Mouse (Mus musculus) skeletal muscle tissue, adult 2 months (tissue): ENCODE results near the gene Entpd1.

ENCODE experiments used
- DNase-seq: peaks from one replicate; pipeline ENCODE4 v3.0.0-alpha.2; 2012; ENCODE audit warnings: low read depth, low spot score

Gene Entpd1

DNA sequence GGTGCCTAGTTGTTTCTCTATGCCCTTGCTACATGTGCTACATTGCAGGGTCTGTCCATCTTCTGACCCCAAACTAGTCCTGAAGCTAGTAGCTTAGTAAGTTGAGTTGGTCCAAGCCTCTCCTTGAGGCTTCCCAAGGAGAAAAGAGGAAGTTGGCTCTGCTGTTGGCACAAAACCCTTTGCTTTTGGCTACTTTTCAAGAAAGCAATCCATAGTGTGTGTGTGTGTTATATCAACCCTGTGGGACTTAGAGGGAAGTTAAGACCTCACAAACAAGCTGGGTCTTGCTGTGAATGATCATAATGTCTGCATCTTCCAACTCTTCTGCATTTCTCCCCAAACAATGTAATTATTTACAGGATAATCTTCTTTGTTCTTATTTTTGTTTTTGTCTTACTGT, 16.8 kb downstream of the Entpd1 start:
- no peak for DNase-seq

DNA sequence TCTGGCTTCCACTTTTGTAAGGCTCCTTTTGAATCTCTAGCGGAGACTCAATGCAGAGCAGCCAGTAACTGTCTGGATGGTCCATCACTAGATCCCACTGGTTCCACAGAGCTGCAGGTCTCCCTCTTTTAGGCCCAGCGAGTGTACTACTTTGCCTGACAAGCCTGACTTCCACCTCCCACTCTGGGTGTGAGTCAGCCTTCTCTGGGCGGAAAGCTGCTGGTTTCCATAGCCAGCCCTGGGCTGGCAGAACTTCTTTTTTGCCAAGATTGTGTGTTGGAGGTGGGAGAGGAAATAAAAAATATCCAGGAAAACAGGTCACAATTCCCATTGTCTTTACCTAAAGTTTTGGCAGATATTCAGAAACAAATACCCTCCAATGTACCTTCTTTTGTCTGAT, 17.9 kb downstream of the Entpd1 start:
- DNase-seq = no peak

DNA sequence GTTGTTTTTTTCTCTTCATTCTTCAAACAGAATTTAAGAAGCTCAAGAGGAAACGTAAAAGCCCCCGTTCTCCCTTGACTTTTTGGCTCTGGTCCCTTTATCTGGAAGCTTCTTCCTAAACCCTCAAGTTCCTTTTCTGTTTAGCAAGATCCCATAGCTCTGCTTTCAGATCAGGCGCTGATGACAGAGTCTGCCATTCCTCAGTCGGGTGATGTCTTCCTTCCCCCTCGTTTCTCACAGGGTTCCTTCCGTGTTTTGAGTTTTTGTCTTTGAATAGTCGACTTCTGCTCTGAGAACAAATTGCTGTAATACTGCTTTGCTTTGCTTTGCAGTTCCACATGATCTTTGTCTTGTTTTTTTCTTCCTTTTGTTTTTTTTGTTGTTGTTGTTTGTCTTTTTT, 18.4 kb downstream of the Entpd1 start:
- DNase-seq = peak; percentile 35

DNA sequence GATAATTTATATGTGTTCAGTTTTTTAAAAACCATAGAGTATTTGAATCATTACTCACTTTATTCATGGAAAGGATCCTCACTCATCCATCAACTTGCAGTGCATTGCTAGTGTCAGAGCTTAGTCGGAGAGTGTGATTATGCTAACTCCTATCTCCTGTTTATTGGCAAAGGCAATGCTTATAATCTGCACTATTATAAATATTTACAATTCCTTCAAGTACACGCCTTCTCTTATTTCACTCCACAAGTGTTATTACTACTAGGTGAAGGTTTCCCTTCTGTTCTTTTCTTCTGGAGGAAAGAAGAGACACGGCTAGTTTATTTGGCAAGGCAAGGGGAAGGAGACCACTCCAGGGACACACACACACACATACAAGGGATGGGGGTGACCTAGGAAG, 20.0 kb downstream of the Entpd1 start:
- DNase-seq = no peak

DNA sequence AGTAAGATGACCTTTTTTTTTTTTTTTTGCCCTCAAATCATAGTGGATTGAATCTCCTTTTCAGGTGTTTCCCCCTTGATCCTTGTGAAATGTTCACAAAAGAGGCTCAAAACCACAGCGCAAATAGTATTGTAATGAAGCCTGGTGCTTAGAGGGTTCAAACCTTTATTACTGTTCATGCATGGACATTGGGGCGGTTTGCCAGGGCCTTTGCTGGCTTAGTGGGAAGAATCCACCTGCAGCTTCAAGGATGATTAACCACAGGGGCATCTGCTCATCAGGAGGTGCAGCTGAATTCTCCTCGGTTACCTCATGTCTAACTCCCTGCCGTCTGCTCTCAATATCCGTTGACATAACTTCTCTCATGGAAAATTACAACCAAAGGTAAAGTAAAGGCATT, 20.5 kb downstream of the Entpd1 start:
- no peak for DNase-seq

DNA sequence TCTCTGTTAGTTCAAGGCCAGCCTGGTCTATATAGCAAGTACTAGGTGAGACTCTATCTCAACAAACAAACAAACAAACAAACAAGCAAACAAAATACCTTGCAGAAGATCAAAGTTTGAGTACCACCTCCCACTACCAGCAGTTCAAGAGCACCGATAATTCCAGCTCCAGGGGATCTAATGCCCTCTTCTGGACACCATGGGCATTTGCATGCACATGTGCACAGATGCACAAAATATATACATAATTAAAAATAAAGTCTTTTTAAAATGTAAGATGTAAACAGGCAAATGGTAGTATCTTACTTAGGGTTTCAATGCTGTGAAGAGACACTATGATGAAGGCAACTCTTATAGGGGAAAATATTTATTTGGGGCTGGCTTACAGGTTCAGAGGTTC, 21.0 kb downstream of the Entpd1 start:
- DNase-seq = no peak

DNA sequence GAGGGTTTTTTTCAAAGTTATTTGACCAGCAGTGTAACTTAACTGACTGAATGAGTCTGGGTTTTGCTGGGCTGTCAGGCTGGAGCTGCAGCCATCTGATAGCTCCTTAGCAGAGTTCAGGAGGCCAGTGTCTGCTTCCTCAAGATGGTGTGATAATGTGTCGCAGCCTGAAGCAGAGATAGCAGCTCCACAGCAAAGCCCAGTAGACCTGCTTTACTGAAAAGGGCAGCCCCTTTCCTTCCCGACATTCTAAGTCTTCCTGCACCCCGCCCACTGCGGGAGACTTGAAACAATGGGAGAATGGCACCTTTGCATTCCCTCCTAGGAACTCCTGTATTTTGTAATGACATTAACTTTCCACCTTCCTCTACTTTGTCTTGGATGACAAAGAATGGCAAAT, 24.9 kb downstream of the Entpd1 start:
- DNase-seq = peak; percentile 20

DNA sequence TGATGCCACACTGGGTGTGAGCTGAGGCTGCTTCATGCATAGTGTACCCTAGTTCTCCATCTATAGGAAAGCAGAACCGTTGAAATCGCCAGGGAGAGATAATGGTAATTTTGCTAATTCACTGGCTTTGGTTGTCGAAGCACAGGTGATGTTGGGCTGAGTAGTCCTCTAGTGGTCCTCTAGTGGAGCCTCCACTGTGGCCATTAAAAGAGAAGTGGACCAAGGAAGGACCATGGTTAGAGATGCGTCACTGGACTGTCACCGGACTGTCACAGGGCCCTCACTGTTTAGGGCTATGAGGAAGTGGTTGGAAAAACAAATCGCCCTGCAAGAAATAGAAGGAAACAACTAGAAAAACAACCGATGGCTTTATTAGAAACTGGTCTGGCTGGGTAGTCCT, 25.4 kb downstream of the Entpd1 start:
- DNase-seq = peak; percentile 26

DNA sequence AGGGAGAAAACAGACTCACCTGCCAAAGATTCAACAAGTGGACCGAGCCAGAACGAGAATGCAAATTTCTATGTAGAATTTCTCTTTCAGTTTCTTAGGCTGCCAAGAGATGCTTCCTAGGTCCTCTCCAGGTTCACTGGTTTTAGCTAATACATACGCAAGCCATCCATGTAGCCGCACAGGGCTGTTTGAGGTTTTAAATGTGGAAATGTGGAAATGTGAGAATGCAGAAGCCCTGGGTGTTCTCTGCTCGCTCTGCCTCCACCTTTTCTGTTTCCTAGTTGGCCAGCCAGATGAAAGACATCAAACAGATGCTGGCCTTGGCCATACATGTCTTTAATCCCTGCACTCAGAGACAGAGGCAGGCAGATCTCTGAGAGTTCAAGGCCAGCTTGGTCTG, 26.4 kb downstream of the Entpd1 start:
- DNase-seq = no peak

DNA sequence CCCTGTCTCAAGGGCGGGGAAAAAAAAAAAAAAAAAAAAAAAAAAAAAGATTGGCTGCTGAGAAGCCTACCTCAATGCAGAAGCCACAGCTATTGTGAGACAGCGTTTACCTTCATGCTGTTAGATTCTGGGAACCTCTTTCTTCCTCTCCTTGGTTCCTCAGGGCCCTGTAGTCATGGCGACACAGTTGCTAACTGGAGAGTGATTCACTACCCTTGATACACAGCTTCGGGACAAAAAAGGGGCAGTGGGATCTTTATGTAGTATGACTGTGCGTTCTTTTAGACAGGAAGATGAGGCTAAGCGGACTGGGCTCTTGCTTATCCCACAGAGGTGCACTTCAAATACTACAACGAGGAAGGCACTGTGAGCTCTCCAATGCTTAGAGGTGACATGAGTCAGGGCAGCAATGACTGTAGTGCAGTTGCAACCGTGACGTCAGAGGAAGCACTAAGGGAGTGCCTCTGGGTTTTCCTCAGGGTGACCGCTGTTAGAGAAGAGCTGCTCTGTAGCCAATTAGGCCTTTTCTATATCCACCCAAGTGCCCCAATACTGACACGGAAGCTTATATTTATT, 27.7 kb downstream of the Entpd1 start:
- DNase-seq = no peak

DNA sequence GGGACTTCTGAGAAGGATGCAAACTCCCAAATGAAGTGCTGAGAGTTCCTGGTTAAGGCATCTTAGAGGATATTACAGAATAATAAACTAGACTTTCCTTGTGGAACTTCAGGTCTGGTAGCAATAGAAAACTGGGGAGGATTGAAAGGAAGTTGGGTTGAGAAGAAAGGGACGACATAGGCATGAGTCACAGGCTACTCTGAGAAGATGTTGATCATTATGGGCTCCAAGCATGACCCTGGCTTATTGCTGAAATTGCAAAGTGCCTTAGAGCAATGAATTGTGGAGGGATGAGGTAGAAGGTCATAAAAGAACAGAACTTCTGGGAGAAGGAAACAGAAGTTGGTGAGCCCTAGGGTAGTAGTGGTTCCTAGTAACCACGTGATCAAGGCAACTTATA, 28.6 kb downstream of the Entpd1 start:
- no peak for DNase-seq

DNA sequence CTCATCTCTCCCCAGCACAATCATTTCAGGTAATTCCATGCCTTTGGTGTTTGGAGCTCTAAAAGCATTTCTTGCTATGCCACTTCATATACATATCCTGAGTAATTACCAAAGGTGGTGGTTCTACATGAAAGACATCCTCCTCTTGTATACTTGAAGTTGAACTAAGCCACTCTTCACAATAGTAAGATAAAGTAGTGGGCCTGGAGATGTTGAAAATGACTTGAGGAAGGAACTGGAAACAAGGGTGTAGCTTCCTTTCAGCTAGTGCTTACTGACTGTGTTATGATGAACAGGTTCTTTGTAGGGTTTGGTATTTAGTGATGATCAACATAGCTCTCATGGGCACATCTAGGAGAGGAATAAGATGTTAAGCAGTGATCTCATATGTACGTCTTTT, 31.7 kb downstream of the Entpd1 start:
- no peak for DNase-seq

DNA sequence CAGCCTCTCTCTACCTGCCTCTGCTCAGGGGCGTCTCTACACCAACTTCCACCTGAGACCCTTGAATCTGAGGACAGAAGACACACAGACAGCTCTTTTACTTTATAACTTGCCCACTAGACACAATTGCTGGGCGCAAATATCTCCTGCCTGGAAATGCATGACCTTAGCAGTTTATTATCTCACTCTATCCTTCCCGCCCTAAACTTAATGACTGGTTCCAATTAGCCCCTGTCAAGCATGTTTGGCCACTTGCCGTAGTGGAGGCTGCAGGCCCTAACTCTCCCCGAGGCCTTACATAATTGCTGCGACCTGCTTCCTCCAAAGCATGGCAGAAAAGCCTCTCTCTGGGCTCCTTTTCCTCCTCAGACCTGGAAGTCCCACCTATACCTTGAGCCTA, 34.2 kb downstream of the Entpd1 start:
- no peak for DNase-seq

DNA sequence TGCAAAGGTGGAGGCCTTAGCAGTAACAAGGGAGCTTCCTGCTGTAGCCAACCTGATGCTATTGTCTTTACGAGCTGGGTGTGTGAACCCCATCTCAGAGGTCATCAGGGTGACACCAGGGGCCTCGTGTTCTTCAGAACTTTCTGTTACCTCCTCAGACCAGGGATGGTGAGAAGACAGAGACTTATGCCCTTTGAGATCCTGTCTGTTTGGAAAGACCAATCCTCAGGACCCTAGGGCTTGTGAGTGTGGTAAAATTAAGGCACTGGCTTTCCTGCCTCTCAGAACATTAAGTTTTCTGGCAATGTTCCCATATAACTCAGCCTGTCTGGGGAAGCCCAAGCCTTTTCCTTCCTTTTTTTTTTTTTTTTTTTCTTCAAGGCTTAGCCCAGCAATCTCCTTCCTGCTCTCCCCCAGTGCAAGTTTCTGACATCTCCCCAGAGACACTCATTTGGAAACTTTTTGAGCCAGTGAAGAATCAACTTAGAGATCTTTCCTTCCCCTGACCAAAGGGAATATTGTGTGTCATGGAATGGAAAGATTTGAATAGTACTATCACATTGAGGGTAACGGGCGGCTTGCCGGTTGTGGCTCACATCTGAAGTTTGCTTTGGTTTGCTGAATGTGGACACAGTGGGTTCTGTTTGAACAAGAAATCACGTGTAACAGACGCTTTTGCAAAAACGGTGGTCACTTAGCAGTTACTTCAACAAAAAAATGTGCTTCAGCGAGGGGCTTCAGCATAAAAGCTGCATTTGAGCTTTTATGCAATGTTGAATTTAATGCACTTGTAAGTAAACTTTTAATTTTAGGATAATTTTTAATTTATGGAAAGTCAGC, 35.4 kb downstream of the Entpd1 start:
- DNase-seq = peak; percentile 69

DNA sequence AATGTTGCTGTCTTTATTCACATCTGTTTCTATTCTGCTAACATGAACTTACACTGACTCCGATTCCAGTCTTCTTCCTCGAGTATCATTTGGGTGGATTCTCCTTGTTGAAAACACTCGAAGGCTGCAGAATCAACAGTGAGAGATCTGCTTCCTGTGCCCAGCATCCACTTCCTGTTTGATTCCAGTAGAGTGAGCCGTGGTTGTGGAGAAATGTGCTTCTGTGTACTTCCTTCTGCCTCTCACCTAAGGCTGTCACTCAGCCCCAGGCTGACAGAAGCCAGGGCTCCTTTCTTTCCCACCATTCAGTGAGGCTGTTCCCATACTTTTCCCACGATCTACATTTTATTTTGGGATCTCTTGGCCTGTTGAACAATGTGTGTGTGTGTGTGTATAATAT, 37.9 kb downstream of the Entpd1 start:
- no peak for DNase-seq

DNA sequence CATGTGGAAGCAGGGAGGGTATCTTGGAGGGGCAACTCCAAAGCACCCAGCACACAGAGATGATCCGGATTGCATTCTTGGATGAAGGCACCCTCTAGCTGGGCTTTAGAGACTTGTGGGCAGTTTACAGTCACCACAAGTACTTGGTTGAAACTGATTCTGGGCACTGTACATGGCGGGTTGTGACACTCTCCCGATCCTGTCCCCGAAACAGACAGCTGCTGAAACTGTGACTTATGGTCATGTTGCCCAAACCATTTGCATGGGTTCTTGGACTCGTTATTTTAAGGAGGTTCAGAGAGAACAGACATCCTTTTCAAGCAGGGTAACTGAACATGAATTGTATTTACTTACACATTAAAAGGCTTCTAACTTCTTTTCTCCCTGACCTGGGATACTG, 44.0 kb downstream of the Entpd1 start:
- DNase-seq = no peak

DNA sequence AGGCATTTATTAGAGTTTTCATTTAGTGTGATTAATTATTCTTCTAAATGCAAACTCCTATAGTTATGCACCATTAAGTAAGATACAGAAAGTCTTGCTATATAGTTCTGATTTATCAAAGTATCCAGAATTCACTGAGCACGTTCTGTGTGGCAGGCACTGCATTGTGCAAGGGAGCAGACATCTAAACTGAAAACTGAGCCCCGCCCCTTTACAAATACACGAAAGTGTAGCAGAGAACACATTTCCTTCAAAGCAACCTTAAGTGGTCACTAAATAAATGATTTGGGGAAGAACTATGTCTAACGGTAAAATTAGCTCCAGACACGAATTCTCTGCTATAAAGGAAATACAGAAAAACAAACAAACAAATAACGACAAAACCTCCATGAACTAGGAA, 46.1 kb downstream of the Entpd1 start:
- DNase-seq = no peak

DNA sequence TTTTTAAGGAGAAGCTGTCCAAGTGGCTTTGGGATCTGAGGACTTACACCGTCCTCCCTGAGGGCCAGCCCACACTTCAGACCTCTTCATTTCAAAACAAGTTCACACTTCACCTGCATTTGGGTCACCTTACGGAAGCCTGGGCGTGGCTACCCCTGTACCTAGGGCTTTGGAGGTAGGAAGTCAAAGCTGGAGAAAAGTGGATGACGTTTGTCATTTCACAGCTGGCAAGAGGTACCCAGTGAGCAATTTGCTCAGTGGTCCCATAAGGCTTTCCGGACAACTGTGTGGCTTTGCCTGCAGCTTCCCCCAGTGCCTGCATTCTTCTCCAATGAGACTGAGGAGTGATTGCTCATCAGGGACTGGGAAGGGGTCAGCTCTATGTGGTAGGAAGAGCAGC, 46.8 kb downstream of the Entpd1 start:
- no peak for DNase-seq

DNA sequence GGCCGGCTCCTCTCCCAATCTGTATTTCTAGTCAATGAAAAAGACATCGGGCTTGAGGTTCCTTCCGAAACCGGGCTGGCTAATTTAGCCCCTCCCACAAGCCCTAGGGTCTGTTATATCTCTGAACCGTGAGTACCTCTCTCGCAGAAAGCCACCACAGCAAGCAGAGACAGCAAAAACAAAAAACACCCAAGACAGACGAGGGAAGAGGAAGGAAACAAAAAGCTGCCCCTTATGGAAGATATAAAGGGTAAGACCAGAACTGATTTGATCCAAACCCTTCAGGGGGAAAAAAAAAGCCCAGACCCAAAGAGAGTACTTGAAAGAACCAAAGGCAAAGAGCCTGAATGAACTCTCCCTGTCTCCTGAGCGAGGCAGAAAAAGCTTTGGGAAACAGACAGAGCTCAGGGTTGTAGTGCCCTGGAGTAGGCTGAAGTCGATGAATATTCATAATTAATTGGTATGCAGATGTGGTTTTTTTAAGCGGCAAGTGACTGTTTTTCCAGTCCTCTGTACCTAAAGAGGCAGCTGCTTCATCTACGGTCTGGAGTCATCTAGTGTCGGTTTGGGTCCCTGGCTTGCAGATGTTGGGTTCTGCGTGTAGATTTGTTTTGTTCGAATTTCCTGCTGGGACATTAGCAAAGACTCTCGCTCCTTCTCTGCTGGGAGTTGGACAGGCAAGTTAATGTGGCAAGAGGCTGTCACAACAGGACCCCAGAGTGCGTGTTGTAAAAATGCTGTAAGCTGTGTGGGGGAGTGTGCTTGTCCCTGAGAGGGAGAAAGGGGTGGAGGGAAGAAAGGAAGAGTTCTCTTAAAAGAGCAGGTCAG, 47.7 kb downstream of the Entpd1 start:
- peak; percentile 21 for DNase-seq

DNA sequence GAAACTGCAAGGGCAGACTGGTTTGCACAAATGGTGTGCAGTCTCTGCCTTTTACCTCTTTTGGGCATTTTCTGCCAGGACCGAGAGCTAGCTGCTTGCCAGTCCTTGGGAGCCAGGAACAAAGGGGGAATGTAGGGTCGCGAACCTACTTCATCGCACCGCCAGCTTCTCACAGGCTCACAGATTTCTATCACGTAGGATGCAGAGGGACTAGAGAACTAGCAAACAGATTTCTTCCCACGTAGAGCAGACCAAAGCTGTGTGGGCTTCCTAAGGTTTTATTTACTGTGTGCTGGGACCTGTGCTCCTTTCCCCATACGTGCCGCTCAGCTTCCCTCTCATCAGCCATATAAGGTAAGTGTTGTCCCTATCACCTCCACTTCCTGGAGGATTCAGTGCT, 48.3 kb downstream of the Entpd1 start:
- no peak for DNase-seq

DNA sequence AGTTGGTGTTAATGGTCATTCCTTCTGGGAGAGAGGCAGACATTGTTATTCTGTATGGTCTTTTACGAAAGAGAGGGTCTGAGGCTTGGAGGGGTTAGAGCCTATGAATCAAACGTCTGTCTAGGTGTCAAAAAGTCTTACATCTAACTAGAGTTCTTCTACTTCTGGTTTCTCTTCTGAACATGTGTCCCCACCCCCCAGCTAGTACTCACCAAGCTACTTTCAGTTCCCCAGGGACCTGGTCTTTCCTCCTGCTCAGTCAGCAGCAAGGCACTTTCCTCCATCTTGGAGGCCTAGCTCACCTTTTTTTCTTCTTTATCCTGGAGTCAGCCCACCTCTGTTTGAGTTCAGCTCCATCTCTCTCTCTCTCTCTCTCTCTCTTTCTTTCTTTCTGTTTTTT, 48.9 kb downstream of the Entpd1 start:
- DNase-seq = peak; percentile 37

DNA sequence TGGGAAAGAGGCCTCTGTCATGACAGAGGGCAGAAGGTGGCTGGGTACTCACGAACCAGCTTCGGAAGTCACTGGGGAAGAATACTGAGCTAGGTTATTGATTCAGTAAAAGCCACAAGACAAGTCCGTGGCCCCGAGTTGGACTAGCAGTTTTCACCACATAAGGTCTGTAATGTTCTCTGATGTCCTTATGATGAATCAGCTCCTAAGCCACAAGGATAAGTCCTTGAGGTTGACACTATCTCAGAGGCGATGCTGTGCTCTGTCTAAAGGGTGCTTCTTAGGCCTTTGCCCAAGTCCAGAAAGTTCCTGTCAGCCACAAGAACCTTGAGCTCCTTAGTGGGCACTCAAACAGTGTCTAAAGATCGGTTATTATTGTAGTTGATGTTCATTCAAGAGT, 49.7 kb downstream of the Entpd1 start:
- no peak for DNase-seq

DNA sequence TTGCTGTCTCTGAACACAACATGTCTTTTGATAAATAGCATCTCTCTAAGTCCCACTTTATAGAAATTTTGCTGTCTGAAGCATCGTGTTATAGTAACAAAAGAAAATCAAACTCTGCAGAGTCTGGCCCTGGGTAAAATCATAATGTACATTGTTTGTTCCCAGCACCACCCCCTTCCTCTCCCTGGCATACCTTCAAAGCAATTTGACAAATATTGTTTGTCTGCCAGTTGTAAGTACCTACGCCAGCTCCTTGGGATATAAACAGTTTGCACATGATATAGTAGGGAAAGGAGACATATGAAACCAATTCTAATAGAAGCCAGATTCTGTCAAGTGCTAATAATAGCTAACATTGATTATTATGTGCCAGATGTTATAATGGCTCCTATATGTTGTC, 50.6 kb downstream of the Entpd1 start:
- DNase-seq = no peak
